Mouse (Mus musculus) T-helper 17 cell (primary cell): ENCODE results near the gene Dpyd.

Source experiments
- in situ Hi-C, 2 experiments: fragments of 300-600 bp; cut with MboI, MseI; formaldehyde crosslinking; loops; 1 replicate in 1 of 2; 2 replicates in 1 of 2; pipeline ENCODE4 v1.15.1; 2025; ENCODE audit warnings: high pct_unique_total_duplicates in 2 of 2

Gene Dpyd

GRCm38 (mm10) chr3:119361555-119362385 is 799.8 kb downstream of the Dpyd start:
- in situ Hi-C loops, result no loop called here

GRCm38 (mm10) chr3:119362392-119362791 is 800.5 kb downstream of the Dpyd start:
- in situ Hi-C loops, result no loop called here

GRCm38 (mm10) chr3:119368931-119369330 is 807.0 kb downstream of the Dpyd start:
- in situ Hi-C loops, result no loop called here

DNA sequence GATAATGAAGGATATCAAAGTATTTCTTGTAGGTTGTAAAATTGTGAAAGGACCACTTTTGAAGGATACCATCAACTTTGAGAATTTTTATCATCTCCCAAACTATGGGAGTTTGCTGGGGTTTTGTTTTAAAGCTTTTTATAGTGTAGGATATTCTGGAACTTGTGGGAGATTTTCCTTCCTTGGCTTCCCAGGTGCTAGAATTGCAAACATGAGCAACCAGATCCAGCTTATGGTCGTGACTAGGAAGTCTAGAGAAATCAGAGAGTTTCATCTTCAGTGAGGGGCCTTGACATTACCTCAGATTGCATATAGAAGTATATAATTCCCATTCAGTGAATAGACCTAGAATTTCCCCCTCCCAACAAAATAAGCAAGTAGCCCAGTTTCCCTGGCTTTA is 819.2 kb downstream of the Dpyd start:
- in situ Hi-C loops, result no loop called here

DNA sequence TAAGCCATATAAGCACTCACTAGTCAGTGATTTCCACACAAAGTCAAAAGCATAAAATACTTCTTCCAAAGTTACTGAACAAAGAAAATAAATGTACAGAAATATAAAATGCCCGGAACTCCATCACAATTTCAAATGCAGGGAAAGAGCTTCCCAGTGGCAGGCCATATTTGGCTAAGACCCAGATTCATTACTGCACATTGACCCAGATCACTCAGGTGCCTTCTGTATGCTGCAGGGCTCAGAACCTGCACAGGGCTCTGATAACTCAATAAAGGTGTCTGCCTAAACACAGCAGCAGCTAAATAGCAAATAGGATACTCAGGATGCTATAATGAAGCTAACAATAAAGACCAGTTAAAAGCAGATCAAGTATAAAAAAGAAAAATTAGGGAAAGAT is 820.5 kb downstream of the Dpyd start:
- in situ Hi-C loops, result no loop called here

DNA sequence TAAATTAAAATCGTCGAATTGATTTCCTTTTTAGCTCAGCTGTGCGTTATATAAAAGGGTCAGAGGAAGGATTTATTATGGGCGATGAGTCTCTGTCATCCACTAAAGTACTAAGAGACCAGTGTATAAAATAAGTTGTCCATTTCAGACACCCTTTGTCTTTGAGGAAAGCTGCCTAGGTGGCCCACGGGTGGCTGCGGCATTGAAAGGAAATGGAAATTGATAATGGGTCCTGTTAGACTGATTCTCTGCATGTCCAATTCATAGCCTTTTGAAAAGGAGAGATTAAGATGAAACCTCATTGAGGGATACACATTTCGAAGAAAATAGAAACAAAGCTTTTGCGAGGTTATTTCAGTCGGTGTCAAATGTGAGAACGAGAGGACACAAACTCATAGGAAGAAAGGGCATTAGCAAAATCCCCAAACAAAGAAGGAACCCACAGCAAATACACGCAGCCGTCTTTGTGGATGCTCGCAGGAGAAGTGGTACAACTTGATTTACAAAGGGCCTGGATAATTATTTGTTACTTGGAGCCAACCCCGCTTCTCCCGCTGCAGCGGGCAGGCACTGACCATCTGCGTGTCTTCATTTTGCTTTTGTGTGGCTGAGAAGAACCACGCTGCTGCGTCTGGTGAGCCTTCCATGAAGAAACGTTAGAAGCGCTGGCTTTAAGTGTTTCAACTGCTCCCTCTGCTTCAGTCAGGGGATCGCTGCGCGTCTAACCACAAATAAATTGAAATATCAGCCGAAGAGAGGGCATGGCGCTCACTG is 825.6 kb downstream of the Dpyd start:
- in situ Hi-C loops, result no loop called here

- in situ Hi-C loops, result no loop called here
Measured at GRCm38 (mm10) chr3:119397205-119397604, 835.3 kb downstream of the Dpyd start.

GRCm38 (mm10) chr3:119402836-119403728 is 841.2 kb downstream of the Dpyd start:
- in situ Hi-C loops, result no loop called here

DNA sequence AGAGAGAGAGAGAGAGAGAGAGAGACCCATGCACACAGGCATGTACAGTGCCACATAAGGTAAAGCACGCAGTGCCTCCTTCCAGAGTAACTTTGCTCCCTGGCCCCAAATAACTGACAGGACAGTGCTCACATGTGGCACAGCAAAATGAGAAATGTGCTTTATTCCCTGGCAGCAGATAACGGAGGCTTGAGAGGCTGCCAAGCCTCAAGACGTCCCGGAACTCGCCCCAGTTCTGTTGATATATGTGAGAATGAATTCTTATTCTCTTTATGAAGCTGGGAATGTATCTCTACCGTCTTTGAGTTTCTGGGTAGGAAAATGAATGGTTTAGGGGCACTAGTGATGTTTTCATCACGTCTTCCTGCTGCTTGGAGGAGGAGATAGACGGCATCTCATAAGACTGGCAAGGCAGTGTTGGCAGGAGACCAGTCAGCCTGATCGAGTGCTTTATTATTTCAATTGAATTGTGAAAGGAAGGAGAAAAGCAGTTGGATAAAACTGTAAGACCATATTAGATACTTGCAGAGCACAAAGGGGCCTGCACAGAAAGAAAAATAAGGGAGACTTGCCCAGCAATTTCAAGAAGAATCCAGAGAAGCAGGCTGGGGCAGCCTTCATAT is 857.3 kb downstream of the Dpyd start:
- in situ Hi-C loops, result no loop called here

GRCm38 (mm10) chr3:119419745-119420144 is 857.8 kb downstream of the Dpyd start:
- in situ Hi-C loops, result no loop called here

- in situ Hi-C loops, result no loop called here
Measured at GRCm38 (mm10) chr3:119431339-119431738, 869.4 kb downstream of the Dpyd start.

- in situ Hi-C loops, result no loop called here
Measured at GRCm38 (mm10) chr3:119431757-119432156, 869.8 kb downstream of the Dpyd start.

DNA sequence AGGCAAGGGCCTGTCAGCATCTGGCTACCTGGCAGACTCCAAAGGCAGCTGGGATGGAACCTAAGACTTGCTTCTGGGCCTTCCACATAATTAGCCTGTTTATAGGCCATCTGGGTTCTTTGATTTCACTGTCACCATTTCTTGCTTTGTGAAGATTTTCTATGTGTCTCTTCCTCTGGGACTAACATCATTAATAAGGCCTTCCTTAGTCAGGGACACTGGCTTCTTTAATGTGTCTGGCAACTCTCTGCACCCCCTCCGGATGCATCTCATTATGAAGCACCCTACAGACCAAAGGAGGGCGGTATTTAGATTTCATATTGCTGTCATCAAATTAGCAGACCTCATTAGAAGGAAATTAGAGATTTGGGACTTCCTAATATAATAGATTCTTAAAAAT is 885.6 kb downstream of the Dpyd start:
- in situ Hi-C loops, result no loop called here

GRCm38 (mm10) chr3:119464073-119464472 is 902.1 kb downstream of the Dpyd start:
- in situ Hi-C loops, result no loop called here

DNA sequence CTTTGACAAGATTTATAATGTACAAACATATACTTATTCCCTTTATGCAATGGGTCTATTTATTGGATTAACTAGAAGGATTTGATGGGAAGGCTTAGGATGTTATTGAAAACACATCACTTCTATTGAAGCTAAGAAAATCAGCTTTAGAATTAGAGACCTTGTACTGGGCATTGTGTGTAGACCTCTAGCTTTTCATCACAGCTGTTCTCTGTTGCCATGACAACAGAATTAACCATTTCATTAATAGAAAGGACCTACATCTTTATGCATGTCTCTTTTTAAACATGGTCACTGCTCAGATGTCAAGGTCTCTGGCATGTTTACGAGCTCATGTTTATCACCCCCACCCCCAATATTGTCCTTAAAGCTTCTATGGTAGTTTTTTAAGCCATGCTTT is 902.5 kb downstream of the Dpyd start:
- in situ Hi-C loops, result no loop called here

GRCm38 (mm10) chr3:119467723-119468122 is 905.8 kb downstream of the Dpyd start:
- in situ Hi-C loops, result no loop called here
